Mouse (Mus musculus): ENCODE data around the gene C2cd3. TPM values are rescaled to one million over a fixed set of nuclear protein-coding genes. Genes with fewer than 3 reads are reported as not detected.

C2cd3 gene
- polyA plus RNA-seq, 1 experiment = 39.7 TPM

GRCm38 (mm10) chr7:100461621-100462151 lies 89.7 kb downstream of the C2cd3 start:
- Histone ChIP-seq H3K4me3 (ENCODE audit: control insufficient read depth, low read depth, low read length) (no peak overlapping the region), H3K27ac (ENCODE audit: control insufficient read depth, insufficient read depth, low read depth, low read length) (peak overlapping the region; percentile 67; the same call in 1 of the 2 replicates), H3K36me3 (ENCODE audit: control insufficient read depth, insufficient read depth, low read length) (no peaks in the 10 kb centered on the region; the same call in none of the 2 replicates), H3K4me1 (ENCODE audit: control insufficient read depth, insufficient read depth, low read length) (peaks cover 6% of the 10 kb centered on the region; the same call in 1 of the 2 replicates), H3K27me3 (ENCODE audit: control insufficient read depth, insufficient read depth, low read length) (no peaks in the 10 kb centered on the region)
- TF ChIP-seq POLR2A (IDR thresholded peaks at IDR 0.05; ENCODE audit: control insufficient read depth, low read depth, low read length) = no peak
- TF ChIP-seq CTCF (IDR thresholded peaks at IDR 0.05; ENCODE audit: control insufficient read depth, insufficient read depth, insufficient replicate concordance, low read depth, low read length) = no peak

DNA sequence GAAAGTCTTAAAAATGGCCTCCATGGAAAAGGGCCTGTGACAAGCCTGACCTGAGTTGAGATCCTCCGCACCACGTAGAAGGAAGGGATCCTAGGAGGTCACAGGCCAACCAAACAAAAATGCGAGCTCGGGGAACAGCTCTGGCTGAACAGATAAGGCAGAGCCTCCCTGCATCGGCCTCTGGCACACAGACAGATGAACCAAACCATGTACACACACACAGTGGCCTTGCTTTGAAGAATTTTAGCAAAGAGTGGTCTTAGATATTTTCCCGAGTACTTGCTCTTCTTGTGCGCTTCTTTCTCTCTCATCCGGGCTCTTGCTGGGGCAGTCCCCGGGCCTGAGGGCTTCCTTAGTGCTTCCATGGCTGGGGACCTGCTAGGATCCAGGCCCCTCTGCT lies 91.2 kb downstream of the C2cd3 start:
- Histone ChIP-seq H3K4me1 (ENCODE audit: control insufficient read depth, insufficient read depth, low read length) (peaks cover 6% of the 10 kb centered on the region; the same call in 1 of the 2 replicates), H3K27ac (ENCODE audit: control insufficient read depth, insufficient read depth, low read depth, low read length) (no peak overlapping the region), H3K36me3 (ENCODE audit: control insufficient read depth, insufficient read depth, low read length) (no peaks in the 10 kb centered on the region; the same call in none of the 2 replicates), H3K4me3 (ENCODE audit: control insufficient read depth, low read depth, low read length) (no peak overlapping the region), H3K27me3 (ENCODE audit: control insufficient read depth, insufficient read depth, low read length) (no peaks in the 10 kb centered on the region)
- TF ChIP-seq CTCF (IDR thresholded peaks at IDR 0.05; ENCODE audit: control insufficient read depth, insufficient read depth, insufficient replicate concordance, low read depth, low read length) = no peak
- no peak for TF ChIP-seq POLR2A (IDR thresholded peaks at IDR 0.05; ENCODE audit: control insufficient read depth, low read depth, low read length)

- no peaks in the 10 kb centered on the region; the same call in none of the 2 replicates for H3K36me3 ChIP-seq (ENCODE audit: control insufficient read depth, insufficient read depth, low read length)
- peaks cover 6% of the 10 kb centered on the region; the same call in 1 of the 2 replicates for H3K4me1 ChIP-seq (ENCODE audit: control insufficient read depth, insufficient read depth, low read length)
- H3K27ac ChIP-seq (ENCODE audit: control insufficient read depth, insufficient read depth, low read depth, low read length) = no peak overlapping the region
- H3K4me3 ChIP-seq (ENCODE audit: control insufficient read depth, low read depth, low read length) = no peak overlapping the region
- TF ChIP-seq POLR2A (IDR thresholded peaks at IDR 0.05; ENCODE audit: control insufficient read depth, low read depth, low read length) (no peak), CTCF (IDR thresholded peaks at IDR 0.05; ENCODE audit: control insufficient read depth, insufficient read depth, insufficient replicate concordance, low read depth, low read length) (no peak)
- H3K27me3 ChIP-seq (ENCODE audit: control insufficient read depth, insufficient read depth, low read length) = no peaks in the 10 kb centered on the region
Observed at GRCm38 (mm10) chr7:100463757-100464156, 91.7 kb downstream of the C2cd3 start.

DNA sequence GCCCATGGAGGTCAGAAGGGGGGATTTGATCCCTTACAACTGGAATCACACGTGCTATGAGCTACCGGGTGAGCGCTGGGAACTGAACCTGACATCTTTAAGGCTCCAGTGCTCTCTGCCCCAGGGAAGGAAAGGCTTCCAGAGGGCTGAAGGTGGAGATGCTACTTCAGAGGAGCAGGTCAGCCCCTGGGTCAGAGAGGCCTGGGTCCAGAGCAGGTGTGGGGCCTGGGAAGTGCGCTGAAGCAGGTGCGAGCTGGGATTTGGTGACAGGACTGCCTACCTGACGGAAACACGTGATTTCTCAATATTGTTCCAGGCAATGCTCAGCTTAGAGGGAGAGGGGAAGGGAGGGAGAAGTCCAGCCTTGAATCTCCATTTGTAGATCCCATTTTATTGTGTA lies 92.2 kb downstream of the C2cd3 start:
- Histone ChIP-seq H3K4me1 (ENCODE audit: control insufficient read depth, insufficient read depth, low read length) (peaks cover 6% of the 10 kb centered on the region; the same call in 1 of the 2 replicates), H3K27ac (ENCODE audit: control insufficient read depth, insufficient read depth, low read depth, low read length) (no peak overlapping the region), H3K27me3 (ENCODE audit: control insufficient read depth, insufficient read depth, low read length) (no peaks in the 10 kb centered on the region), H3K36me3 (ENCODE audit: control insufficient read depth, insufficient read depth, low read length) (no peaks in the 10 kb centered on the region; the same call in none of the 2 replicates), H3K4me3 (ENCODE audit: control insufficient read depth, low read depth, low read length) (no peak overlapping the region)
- TF ChIP-seq POLR2A (IDR thresholded peaks at IDR 0.05; ENCODE audit: control insufficient read depth, low read depth, low read length) (no peak), CTCF (IDR thresholded peaks at IDR 0.05; ENCODE audit: control insufficient read depth, insufficient read depth, insufficient replicate concordance, low read depth, low read length) (no peak)

- peaks cover 6% of the 10 kb centered on the region; the same call in 1 of the 2 replicates for H3K4me1 ChIP-seq (ENCODE audit: control insufficient read depth, insufficient read depth, low read length)
- no peaks in the 10 kb centered on the region; the same call in none of the 2 replicates for H3K36me3 ChIP-seq (ENCODE audit: control insufficient read depth, insufficient read depth, low read length)
- TF ChIP-seq CTCF (IDR thresholded peaks at IDR 0.05; ENCODE audit: control insufficient read depth, insufficient read depth, insufficient replicate concordance, low read depth, low read length) = no peak
- no peak for TF ChIP-seq POLR2A (IDR thresholded peaks at IDR 0.05; ENCODE audit: control insufficient read depth, low read depth, low read length)
- H3K27ac ChIP-seq (ENCODE audit: control insufficient read depth, insufficient read depth, low read depth, low read length) = 0 out of 2 replicates have a peak overlapping the region, but pooled peaks have one; percentile 10
- H3K27me3 ChIP-seq (ENCODE audit: control insufficient read depth, insufficient read depth, low read length) = no peaks in the 10 kb centered on the region
- no peak overlapping the region for H3K4me3 ChIP-seq (ENCODE audit: control insufficient read depth, low read depth, low read length)
Observed at GRCm38 (mm10) chr7:100465248-100465647, 93.2 kb downstream of the C2cd3 start.

DNA sequence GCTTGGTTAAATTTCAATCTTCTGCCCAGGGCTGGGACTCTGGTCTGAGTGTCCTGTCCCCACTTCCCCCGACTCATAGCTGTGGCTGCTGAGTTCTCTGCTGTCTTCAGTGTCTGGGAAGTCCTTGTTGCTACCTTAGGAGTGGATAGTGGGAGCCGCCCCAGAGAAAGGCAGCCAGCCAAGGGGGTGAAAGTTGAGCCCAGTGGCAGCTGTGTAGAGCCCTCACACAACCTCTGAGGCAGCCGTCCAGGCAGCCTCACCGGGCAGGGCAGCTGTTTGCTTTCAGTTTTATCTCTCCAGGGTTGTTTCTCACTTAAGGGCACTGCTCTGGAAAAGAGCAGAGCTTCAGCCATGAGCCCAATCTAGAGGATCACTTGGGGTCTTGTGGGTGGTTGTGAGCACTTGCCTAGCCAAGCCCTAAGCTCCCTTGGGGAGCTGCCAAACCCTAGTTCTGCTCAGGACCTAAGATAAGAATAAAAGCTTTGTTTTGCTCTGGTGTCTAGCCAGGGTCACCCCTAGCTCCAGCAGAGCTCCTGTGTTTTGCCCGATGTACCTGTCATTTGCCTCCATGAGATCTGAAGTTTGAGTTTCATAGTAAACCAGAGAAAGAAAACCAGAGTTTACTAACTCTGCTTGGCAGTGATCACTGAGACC lies 93.8 kb downstream of the C2cd3 start:
- H3K4me1 ChIP-seq (ENCODE audit: control insufficient read depth, insufficient read depth, low read length) = peaks cover 6% of the 10 kb centered on the region; the same call in 1 of the 2 replicates
- no peak overlapping the region for H3K4me3 ChIP-seq (ENCODE audit: control insufficient read depth, low read depth, low read length)
- no peak overlapping the region for H3K27ac ChIP-seq (ENCODE audit: control insufficient read depth, insufficient read depth, low read depth, low read length)
- TF ChIP-seq POLR2A (IDR thresholded peaks at IDR 0.05; ENCODE audit: control insufficient read depth, low read depth, low read length) (no peak), CTCF (IDR thresholded peaks at IDR 0.05; ENCODE audit: control insufficient read depth, insufficient read depth, insufficient replicate concordance, low read depth, low read length) (no peak)
- H3K36me3 ChIP-seq (ENCODE audit: control insufficient read depth, insufficient read depth, low read length) = no peaks in the 10 kb centered on the region; the same call in none of the 2 replicates
- no peaks in the 10 kb centered on the region for H3K27me3 ChIP-seq (ENCODE audit: control insufficient read depth, insufficient read depth, low read length)

- H3K27me3 ChIP-seq (ENCODE audit: control insufficient read depth, insufficient read depth, low read length) = no peaks in the 10 kb centered on the region
- H3K27ac ChIP-seq (ENCODE audit: control insufficient read depth, insufficient read depth, low read depth, low read length) = no peak overlapping the region
- H3K4me1 ChIP-seq (ENCODE audit: control insufficient read depth, insufficient read depth, low read length) = peaks cover 4% of the 10 kb centered on the region; the same call in 1 of the 2 replicates
- H3K4me3 ChIP-seq (ENCODE audit: control insufficient read depth, low read depth, low read length) = no peak overlapping the region
- no peak for TF ChIP-seq POLR2A (IDR thresholded peaks at IDR 0.05; ENCODE audit: control insufficient read depth, low read depth, low read length)
- TF ChIP-seq CTCF (IDR thresholded peaks at IDR 0.05; ENCODE audit: control insufficient read depth, insufficient read depth, insufficient replicate concordance, low read depth, low read length) = no peak
- no peaks in the 10 kb centered on the region; the same call in 1 of the 2 replicates for H3K36me3 ChIP-seq (ENCODE audit: control insufficient read depth, insufficient read depth, low read length)
Observed at GRCm38 (mm10) chr7:100466781-100467510, 94.9 kb downstream of the C2cd3 start.
